Mouse (Mus musculus): Measurements from ENCODE around the gene Folh1. TPM values are rescaled to one million over a fixed set of nuclear protein-coding genes. Genes with fewer than 3 reads are reported as not detected.

Folh1 gene
- total and polyA plus RNA-seq, 3 experiments: 0.05 TPM; not detected in 2

GRCm38 (mm10) chr7:86760751-86761150, 15.0 kb downstream of the Folh1 start:
- H3K4me3 ChIP-seq (ENCODE audit: low read depth, low read length): no peak overlapping the region
- H3K36me3 ChIP-seq (replicated peaks): no peaks in the 10 kb centered on the region
- no peaks in the 10 kb centered on the region for H3K9me3 ChIP-seq (replicated peaks)
- H3K27me3 ChIP-seq (ENCODE audit: insufficient read depth, low read length): no peaks in the 10 kb centered on the region
- DNase-seq (ENCODE audit: low spot score): no peak
- ATAC-seq (ENCODE audit: extremely low read depth, insufficient number of reproducible peaks, low FRiP score, poor library complexity, severe bottlenecking): no peak
- no peaks in the 10 kb centered on the region for H3K4me1 ChIP-seq (ENCODE audit: insufficient read depth, low read depth, low read length)
- TF ChIP-seq CTCF (IDR thresholded peaks at IDR 0.05; ENCODE audit: low read depth, low read length): no peak
- no peak for TF ChIP-seq GATA1 (IDR thresholded peaks at IDR 0.05; ENCODE audit: borderline replicate concordance, low read length)
- no peak for TF ChIP-seq TAL1 (conservative IDR thresholded peaks at IDR 0.05; ENCODE audit: low read depth, low read length)
- TF ChIP-seq GATA2 (IDR thresholded peaks at IDR 0.05; ENCODE audit: borderline replicate concordance, low read depth, low read length): no peak
- no peak for TF ChIP-seq POLR2AphosphoS5 (IDR thresholded peaks at IDR 0.05; ENCODE audit: insufficient replicate concordance, low read depth, low read length)

- H3K4me1 ChIP-seq (ENCODE audit: insufficient read depth, low read depth, low read length): no peaks in the 10 kb centered on the region
Observed at GRCm38 (mm10) chr7:86725013-86725412, 50.7 kb downstream of the Folh1 start.

GRCm38 (mm10) chr7:86688030-86688429, 87.7 kb downstream of the Folh1 start, which contains the start of gene Olfr292:
Gene Olfr292 (plus strand): TSS chr7:86688330.
- H3K27me3 ChIP-seq (ENCODE audit: insufficient read depth, low read length): no peaks in the 10 kb centered on the region
- TF ChIP-seq TAL1 (conservative IDR thresholded peaks at IDR 0.05; ENCODE audit: low read depth, low read length): no peak
- no peak for TF ChIP-seq GATA2 (IDR thresholded peaks at IDR 0.05; ENCODE audit: borderline replicate concordance, low read depth, low read length)
- no peak for TF ChIP-seq POLR2AphosphoS5 (IDR thresholded peaks at IDR 0.05; ENCODE audit: insufficient replicate concordance, low read depth, low read length)
- no peak for TF ChIP-seq GATA1 (IDR thresholded peaks at IDR 0.05; ENCODE audit: borderline replicate concordance, low read length)
- no peak for TF ChIP-seq CTCF (IDR thresholded peaks at IDR 0.05; ENCODE audit: low read depth, low read length)
- DNase-seq (ENCODE audit: low spot score) (no peak), ATAC-seq (ENCODE audit: extremely low read depth, insufficient number of reproducible peaks, low FRiP score, poor library complexity, severe bottlenecking) (no peak)
- no peaks in the 10 kb centered on the region for H3K9me3 ChIP-seq (replicated peaks)
- H3K4me1 ChIP-seq (ENCODE audit: insufficient read depth, low read depth, low read length): no peaks in the 10 kb centered on the region
- H3K4me3 ChIP-seq (ENCODE audit: low read depth, low read length): no peak within 1 kb of the TSS
- H3K36me3 ChIP-seq (replicated peaks): no peaks in the 10 kb centered on the region

More at GRCm38 (mm10) chr7:86725013-86725412, 50.7 kb downstream of the Folh1 start:
- Histone ChIP-seq H3K36me3 (replicated peaks) (no peaks in the 10 kb centered on the region), H3K4me3 (ENCODE audit: low read depth, low read length) (no peak overlapping the region), H3K27me3 (ENCODE audit: insufficient read depth, low read length) (no peaks in the 10 kb centered on the region), H3K9me3 (replicated peaks) (no peaks in the 10 kb centered on the region)
- no peak for ATAC-seq (ENCODE audit: extremely low read depth, insufficient number of reproducible peaks, low FRiP score, poor library complexity, severe bottlenecking)
- TF ChIP-seq CTCF (IDR thresholded peaks at IDR 0.05; ENCODE audit: low read depth, low read length) (no peak), GATA2 (IDR thresholded peaks at IDR 0.05; ENCODE audit: borderline replicate concordance, low read depth, low read length) (no peak), POLR2AphosphoS5 (IDR thresholded peaks at IDR 0.05; ENCODE audit: insufficient replicate concordance, low read depth, low read length) (no peak)
- DNase-seq (ENCODE audit: low spot score): no peak

Other genes with a start within 250 kb of the Folh1 start
- not detected in 2 replicates for gene Olfr295, start 192.1 kb downstream of the Folh1 start, total RNA-seq (2014; fragmentation: Nextera tagmentation)
- 0.06 and 0.27 TPM in 2 replicates for gene Olfr295, start 192.1 kb downstream of the Folh1 start, total RNA-seq (2017)
- gene Olfr295, start 192.1 kb downstream of the Folh1 start, polyA plus RNA-seq (2012): not detected in 2 replicates
- not detected in 2 replicates for gene Olfr294, start 159.3 kb downstream of the Folh1 start, total RNA-seq (2014; fragmentation: Nextera tagmentation)
- 0.12 and 0.16 TPM in 2 replicates for gene Olfr294, start 159.3 kb downstream of the Folh1 start, total RNA-seq (2017)
- not detected in 2 replicates for gene Olfr294, start 159.3 kb downstream of the Folh1 start, polyA plus RNA-seq (2012)
- not detected in 2 replicates for gene Olfr293, start 126.9 kb downstream of the Folh1 start, total RNA-seq (2014; fragmentation: Nextera tagmentation)
- 0.33 and 0.35 TPM in 2 replicates for gene Olfr293, start 126.9 kb downstream of the Folh1 start, total RNA-seq (2017)
- not detected in 2 replicates for gene Olfr293, start 126.9 kb downstream of the Folh1 start, polyA plus RNA-seq (2012)
- not detected in 2 replicates for gene Olfr292, start 87.6 kb downstream of the Folh1 start, total RNA-seq (2014; fragmentation: Nextera tagmentation)
- 0.06 and 0.11 TPM in 2 replicates for gene Olfr292, start 87.6 kb downstream of the Folh1 start, total RNA-seq (2017)
- gene Olfr292, start 87.6 kb downstream of the Folh1 start, polyA plus RNA-seq (2012): not detected in 2 replicates
- not detected in 2 replicates for gene Vmn2r77, start 19.1 kb upstream of the Folh1 start, total RNA-seq (2014; fragmentation: Nextera tagmentation)
- gene Vmn2r77, start 19.1 kb upstream of the Folh1 start, total RNA-seq (2017): 0.06 TPM in 1 of 2 replicates, not detected in the other
- gene Vmn2r77, start 19.1 kb upstream of the Folh1 start, polyA plus RNA-seq (2012): not detected in 2 replicates
- not detected in 2 replicates for gene Vmn2r78, start 139.2 kb upstream of the Folh1 start, total RNA-seq (2014; fragmentation: Nextera tagmentation)
- 0.05 and 0.06 TPM in 2 replicates for gene Vmn2r78, start 139.2 kb upstream of the Folh1 start, total RNA-seq (2017)
- gene Vmn2r78, start 139.2 kb upstream of the Folh1 start, polyA plus RNA-seq (2012): not detected in 2 replicates
- gene Vmn2r79, start 220.2 kb upstream of the Folh1 start, total RNA-seq (2014; fragmentation: Nextera tagmentation): 0.10 TPM in 1 of 2 replicates, not detected in the other
- 0.06 and 0.11 TPM in 2 replicates for gene Vmn2r79, start 220.2 kb upstream of the Folh1 start, total RNA-seq (2017)
- not detected in 2 replicates for gene Vmn2r79, start 220.2 kb upstream of the Folh1 start, polyA plus RNA-seq (2012)

All from G1E (cell line).